Mouse (Mus musculus) ovary, postnatal 36 days (tissue): ENCODE measurements around the gene Rlbp1.
A peak's percentile ranks its signal among the peaks of the same experiment; 100 is the strongest.

ENCODE experiments used
- DNase-seq: peaks from one replicate; pipeline ENCODE4 v3.0.0; 2022; ENCODE audit warnings: low spot score, mixed read lengths

Gene Rlbp1

GRCm38 (mm10) chr7:79376516-79377275 lies 10.2 kb downstream of the Rlbp1 start:
- no peak for DNase-seq

DNA sequence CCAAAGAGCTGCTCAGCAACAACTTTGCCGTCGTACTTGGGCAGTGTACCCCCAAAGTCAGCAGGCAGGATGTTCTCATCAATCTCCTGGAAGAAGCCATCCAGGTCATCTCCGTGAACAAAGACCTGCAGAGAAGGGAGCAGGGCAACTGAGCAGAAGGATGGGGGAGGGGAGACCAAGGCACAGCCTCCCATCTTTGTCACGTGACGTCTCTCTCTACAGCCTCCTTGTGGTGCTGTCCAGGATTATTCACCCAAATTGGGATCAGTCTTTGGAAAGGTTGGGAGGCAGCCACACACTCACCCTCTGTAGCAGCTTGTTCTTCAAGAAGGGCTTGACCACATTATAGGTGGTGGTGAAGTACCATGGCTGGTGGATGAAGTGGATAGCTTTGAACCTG lies 11.3 kb downstream of the Rlbp1 start:
- no peak for DNase-seq

- DNase-seq, result no peak
Measured at GRCm38 (mm10) chr7:79374017-79374416, 12.8 kb downstream of the Rlbp1 start.

DNA sequence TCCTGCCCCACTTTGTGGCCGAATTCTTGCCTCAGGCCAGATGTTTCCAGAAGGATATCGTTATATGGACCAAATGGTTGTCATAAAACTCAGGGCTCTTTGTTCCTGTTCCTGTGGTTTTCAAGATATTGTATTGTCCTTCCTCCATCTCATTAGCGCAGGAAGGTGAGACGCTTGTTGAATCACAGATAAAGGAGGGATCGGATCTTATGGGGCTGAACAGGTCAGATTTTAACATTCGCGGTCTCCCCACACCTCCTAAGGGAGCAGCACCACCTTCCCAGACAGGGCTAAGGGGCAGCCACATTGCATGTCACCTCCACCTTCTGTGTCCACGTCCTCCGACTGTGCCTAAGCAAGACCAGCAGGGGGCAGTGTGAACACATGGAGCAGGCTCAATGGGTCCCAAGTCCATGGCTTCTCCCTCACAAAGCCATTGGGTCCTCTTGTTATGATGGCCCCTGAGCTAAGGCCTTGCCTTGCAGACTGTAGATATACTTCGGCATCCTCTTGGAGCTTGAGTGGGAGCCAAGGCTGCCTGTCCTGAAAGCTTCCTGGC lies 15.4 kb downstream of the Rlbp1 start:
- DNase-seq, result peak; percentile 67

DNA sequence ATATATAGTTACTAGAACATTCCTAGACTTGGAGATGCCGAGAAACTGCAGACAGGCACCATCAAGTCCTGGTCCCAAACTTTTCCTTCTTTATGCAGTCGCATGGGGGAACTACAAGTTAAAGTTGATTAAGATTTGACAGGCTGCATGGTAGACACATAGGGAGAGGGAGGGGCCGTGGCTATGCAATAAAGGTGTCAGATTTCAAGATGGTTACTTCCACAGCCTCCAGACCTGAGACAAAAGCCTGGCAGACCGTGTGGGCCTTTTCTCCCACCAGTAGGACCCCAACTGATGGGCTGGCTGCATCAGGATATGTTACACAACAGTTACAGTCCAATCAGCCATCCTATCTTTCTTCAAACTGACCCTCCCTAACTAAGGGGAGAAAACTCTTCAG lies 17.4 kb downstream of the Rlbp1 start:
- DNase-seq, result no peak

DNA sequence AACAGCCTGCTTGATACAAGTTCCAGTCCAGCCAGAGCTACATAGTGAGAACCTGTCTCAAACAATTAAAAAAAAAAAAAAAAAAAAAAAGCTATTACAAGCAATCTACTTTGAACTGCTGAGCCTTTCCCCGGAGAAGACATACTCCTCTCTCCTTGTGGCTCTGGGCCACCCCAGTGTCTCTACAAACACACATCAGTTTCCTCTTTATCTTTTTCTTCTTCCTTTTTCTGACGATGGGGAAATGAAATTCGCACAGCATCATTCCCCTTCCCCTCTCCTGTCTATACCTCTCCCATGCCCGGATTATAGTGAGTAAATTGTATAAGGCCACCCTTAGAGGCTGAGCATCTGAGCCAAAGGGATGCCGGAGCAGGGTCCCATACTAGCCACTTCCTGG lies 18.2 kb downstream of the Rlbp1 start:
- DNase-seq, result no peak

- no peak for DNase-seq
Measured at GRCm38 (mm10) chr7:79363370-79364043, 23.3 kb downstream of the Rlbp1 start.

- DNase-seq, result no peak
Measured at GRCm38 (mm10) chr7:79362830-79363229, 24.0 kb downstream of the Rlbp1 start.

GRCm38 (mm10) chr7:79362208-79362607 lies 24.6 kb downstream of the Rlbp1 start:
- no peak for DNase-seq

DNA sequence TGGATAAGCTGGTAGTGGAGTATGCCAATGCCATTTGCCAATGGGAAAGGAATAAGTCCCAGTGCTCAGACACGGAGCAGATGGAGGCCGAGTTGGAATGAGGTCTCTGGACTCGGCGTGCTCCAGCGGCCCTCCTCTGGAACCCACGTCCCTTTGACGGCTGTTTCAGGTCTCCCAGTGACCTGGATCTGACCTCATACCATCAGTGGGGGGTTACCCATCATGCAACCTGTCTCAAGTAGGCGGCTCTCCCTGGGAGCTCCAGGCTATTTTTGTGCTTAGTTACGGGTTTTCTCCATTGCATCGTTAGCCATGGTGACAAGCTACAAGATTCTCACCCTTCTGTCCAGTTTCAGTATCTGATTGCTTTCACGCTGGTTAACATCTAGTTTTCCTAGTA lies 26.8 kb downstream of the Rlbp1 start:
- no peak for DNase-seq

GRCm38 (mm10) chr7:79359183-79359435 lies 27.7 kb downstream of the Rlbp1 start:
- no peak for DNase-seq

- no peak for DNase-seq
Measured at GRCm38 (mm10) chr7:79358350-79359182, 28.3 kb downstream of the Rlbp1 start.

GRCm38 (mm10) chr7:79349738-79350386 lies 37.0 kb downstream of the Rlbp1 start:
- peak; percentile 34 for DNase-seq

GRCm38 (mm10) chr7:79348816-79349215 lies 38.0 kb downstream of the Rlbp1 start:
- DNase-seq, result no peak

- DNase-seq, result no peak
Measured at GRCm38 (mm10) chr7:79347108-79347813, 39.6 kb downstream of the Rlbp1 start.

DNA sequence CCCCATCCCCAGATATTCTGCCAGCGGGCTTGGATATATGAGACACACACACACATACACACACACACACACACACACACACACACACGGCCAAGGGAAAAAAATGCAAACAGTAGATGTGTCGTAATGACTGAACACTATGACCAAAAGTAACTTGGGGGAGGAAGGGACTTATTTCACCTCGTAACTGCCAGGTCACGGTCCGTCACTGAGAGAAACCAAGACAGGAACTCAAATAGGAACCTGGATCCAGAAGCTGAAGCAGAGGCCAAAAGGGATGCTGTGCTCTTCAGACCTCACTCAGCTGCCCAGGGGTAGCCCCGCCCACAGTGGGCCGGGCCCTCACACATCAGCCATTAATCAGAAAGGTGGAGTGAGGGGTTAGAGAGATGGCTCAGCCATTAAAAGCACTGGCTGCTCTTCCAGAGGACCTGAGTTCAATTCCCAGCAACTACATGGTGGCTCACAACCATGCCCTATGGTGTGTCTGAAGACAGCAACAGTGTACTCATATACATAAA lies 40.2 kb downstream of the Rlbp1 start:
- no peak for DNase-seq

DNA sequence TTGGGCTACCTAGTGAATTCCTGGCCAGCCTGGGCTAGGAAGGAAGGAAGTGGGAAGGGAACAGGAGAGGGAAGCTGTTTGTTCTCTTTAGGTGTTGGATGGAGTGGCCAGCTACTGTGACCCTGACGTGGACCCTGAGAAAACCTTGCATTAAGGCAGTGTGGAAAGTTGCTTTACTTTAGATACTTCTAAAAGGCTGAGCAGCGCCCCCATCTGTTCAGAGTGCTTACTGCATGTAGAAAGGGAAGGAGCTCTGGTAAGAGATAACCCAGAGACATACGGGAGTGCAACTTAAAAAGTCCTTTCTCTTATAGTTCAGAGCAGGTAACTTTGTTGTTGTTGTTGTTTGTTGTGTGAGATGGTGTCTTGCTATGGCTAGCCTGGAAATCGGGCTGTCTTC lies 40.9 kb downstream of the Rlbp1 start:
- peak; percentile 33 for DNase-seq

- no peak for DNase-seq
Measured at GRCm38 (mm10) chr7:79336362-79336910, 50.4 kb downstream of the Rlbp1 start.

GRCm38 (mm10) chr7:79333419-79333818 lies 53.4 kb downstream of the Rlbp1 start:
- DNase-seq, result no peak

DNA sequence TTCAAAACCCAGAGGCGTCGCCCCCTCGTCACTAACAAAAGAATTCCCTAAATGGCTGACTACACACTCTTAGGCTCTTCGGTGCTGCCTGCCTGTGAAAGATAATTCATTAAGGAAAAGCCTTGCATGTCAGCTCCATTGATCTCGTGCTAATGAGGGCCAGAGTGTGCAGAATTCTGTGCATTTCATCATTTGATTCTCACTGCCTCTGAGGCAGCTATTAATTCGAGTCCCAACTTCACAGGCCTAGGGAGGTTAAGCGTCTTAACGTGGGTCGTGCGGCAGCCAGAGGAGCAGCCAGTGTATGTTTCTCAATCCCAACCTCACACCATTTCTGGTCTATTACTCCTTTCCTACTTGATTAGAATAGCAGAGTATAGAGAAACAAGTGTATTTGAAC lies 55.7 kb downstream of the Rlbp1 start:
- DNase-seq, result no peak

DNA sequence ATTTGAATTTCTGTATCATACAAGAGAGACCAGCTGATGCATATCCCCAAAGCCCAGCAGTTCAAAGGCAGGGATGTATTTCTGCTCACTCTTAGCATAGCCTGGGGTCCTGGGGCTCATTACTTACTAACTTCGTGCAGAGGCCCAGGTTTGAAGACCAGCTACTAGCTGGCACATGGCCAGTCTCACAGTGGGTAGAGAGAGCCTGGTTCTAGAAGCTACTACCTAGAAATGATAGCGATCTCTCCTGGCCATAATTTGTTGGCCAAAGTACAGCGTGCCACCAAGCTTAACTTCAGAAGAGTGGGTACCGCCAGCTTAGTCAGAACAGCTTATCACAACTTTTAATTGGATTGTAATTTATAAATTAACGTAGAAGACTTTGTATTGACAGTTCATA lies 58.1 kb downstream of the Rlbp1 start:
- no peak for DNase-seq
